Mouse (Mus musculus) C2C12 (cell line): ENCODE results near the gene Ncapd3.

Experiments used
- CEBPB ChIP-seq: IDR thresholded peaks from one replicate; pipeline ENCODE4 v1.6.1; 2011; ENCODE audit warnings: low read depth, mild to moderate bottlenecking, control low read depth, moderate library complexity
- CTCF ChIP-seq: IDR thresholded peaks from one replicate; pipeline ENCODE4 v1.5.1; 2011; ENCODE audit not compliant: control insufficient read depth, insufficient read depth, insufficient read length
- MAX ChIP-seq: IDR thresholded peaks from one replicate; pipeline ENCODE4 v1.6.1; 2011; ENCODE audit warnings: mild to moderate bottlenecking, control low read depth

- no peak for TF ChIP-seq CEBPB
- TF ChIP-seq CTCF, result peak; percentile 35
- no peak for TF ChIP-seq MAX
These were observed 76.1 kb downstream of the Ncapd3 start for GRCm38 (mm10) chr9:27106081-27106480.
